Mouse (Mus musculus): ENCODE measurements around the gene Upk3b. TPM values are rescaled to one million over a fixed set of nuclear protein-coding genes. Genes with fewer than 3 reads are reported as not detected.
A peak's percentile ranks its signal among the peaks of the same experiment; 100 is the strongest.
"Not testable (repeated sequence)": the region's sequence is repeated elsewhere in the genome, so short reads cannot be mapped to it uniquely, and the experiment has no call there.

Upk3b gene
- total RNA-seq, 2 experiments from 2014 or later = not detected

DNA sequence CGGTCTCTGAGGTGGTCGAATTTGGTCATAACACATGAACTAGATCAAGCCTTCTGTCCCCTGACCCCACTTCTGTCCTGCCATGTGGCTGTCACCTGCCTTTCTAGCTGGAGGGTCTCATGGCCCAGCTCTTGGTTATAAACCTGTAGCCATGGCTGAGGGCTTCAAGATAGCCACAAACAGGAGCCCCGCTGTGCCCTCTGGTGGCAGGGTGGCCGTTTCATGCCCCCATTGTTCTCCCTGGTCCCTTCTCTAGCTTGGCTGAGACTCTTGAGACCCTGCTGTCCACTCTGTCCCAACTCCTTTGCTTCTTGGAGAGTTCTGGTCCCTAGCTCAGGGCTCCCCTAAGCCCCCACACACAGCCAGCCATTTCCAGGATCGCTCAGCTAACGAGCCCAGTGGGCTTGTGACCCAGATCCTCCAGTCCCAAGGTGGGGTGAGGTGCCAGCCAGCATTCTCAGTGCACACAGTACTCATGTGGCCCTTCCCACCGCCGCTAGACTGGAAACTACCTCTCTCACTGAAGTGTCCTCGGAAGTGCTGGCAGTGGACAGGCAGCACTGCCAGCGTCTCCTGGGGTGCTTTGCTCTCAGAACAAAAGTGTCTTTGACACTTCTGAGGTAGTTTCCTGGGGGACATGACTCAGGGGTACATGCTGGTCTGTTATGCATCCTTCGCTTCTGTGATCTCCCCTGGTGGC, 10.5 kb upstream of the Upk3b start:
- intact Hi-C loops (cut with DNase I) = no loop called here
- DNase-seq (ENCODE audit: low spot score in 2 of 2) = no peak

DNA sequence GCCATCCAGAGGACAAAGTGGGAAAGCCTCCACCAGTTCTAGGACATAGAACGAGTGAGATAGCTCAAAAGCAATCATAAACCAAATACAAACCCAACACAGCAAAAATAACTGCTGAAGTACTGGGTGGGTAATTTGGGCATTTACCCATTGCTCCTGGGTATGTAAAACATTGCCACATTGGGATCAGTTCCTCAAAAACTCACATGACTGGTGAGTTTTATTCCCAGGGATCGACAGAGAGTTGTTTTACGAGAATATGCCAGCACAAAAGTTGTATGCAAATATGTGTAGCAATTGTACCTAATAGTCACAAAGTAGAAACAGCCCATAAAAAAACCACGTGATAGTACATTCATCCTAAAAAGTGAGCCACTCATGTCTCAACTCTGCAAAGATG, 3.4 kb upstream of the Upk3b start:
- no peak for DNase-seq (ENCODE audit: low spot score in 2 of 2)
- intact Hi-C loops (cut with DNase I) = no loop called here

DNA sequence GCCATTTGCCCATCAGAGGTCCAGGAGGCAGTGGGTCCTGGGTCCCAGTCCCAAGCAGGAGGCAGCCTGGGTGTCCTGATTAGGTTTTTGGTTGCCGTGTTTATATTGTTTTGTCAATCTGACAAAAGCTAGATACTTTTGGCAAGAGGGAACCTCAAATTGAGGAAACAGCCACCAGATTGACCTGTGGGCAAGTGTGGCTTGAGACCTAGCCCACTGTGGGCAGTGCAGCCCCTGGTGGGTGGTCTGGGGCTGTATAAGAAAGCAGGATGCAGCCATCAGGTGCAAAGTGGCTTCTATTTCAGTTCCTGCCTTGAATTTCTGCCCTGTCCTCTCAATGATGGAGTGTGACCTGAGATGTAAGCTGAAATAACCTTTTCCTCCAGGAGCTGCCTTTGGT, 3.0 kb upstream of the Upk3b start:
- DNase-seq (ENCODE audit: low spot score in 2 of 2) = no peak
- intact Hi-C loops (cut with DNase I) = no loop called here

DNA sequence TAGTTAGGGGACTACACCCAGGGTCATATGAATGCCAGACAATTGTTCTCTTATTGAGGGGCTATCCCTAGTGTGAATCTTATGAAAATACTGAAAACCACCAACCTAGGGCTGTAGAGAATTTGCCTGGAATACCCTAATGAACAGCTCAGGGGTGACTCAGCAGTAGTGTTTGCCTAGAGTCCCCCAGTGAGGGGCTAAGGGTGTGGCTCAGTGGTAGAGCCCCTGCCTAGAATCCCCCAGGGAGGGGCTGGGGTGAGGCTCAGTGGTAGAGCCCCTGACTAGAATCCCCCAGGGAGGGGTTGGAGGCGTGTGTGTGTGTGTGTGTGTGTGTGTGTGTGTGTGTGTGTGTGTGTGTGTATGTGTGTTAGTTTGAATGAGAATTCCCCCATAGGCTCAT, 1.6 kb upstream of the Upk3b start:
- DNase-seq (ENCODE audit: low spot score in 2 of 2) = no peak
- intact Hi-C loops (cut with DNase I) = no loop called here

DNA sequence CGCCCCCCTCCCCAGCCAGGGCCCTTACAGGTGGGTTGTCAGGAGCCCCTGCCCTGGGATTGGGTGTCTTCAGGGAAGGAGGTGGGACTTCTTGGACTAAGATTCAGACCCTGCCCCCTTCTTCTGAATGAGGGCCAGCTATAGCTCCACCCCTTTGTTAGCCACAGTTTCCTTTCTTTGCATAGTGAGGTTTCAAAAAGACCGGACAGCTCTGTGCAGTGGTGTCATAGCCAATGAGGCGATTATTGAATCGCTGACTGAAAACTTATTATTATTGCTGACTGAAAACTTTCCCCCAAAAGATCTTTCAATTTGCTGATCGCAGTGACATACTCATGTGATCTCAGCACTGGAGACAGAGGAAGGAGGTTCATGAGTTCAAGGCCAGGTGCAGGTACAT, 1.9 kb downstream of the Upk3b start:
- no peak for DNase-seq (ENCODE audit: low spot score in 2 of 2)
- intact Hi-C loops (cut with DNase I) = no loop called here

DNA sequence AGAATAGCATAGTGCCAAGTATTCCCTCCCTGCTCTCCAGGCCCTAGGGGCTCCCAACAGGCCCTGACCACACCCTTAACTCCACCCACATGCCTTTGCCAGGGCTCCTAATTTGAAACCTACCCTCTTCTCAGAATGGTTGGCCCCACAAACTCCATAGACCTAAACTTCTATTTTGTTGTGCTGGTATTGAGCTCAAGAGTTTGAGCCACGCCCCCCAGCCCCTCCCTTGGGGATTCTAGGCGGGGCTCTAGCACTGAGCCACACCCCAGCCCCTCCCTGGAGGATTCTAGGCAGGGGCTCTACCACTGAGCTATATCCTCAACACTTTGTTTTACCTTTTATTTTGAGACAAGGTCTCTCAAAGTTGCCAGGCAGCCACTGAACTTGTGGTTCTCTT, 3.0 kb downstream of the Upk3b start:
- intact Hi-C loops (cut with DNase I) = no loop called here

DNA sequence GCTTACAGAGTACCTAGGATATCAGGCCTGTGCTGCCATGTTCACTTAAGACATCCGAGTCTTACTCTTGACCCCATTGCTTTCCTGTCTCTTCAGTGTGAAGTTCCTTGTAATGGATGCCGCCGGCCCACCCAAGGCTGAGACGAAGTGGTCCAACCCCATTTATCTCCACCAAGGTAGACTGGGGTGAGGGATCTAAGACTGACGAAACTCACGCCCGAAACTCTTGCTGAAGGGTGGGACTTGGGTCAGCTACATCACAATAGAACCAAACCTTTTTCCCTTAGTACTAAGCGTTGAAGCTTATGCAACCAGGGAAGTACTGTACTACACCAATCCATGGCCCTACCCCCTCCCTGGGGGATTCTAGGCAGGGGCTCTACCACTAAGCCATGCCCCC, 3.4 kb downstream of the Upk3b start:
- DNase-seq (ENCODE audit: low spot score in 2 of 2) = no peak
- intact Hi-C loops (cut with DNase I) = no loop called here

More for the DNA sequence above, 3.0 kb downstream of the Upk3b start:
- DNase-seq (ENCODE audit: low spot score in 2 of 2) = no peak

DNA sequence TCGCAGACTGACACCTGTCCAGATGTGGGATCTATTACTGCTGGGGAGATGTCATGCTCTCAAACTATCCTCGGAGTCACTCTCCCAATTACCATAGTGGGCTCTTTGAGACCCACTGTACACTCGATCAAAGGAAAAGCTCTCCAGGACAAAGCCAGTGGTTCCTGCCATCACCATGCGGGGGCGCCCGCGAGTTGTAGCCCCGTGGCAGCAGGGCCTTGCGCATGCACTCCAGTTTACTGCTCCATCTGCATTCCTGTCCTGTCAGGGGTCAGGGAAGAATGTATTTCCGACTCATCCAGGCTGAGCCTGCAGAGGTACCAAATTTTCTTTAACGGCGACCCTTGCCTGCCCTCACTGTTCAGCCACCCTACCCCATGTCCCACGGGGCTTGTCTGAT, 6.6 kb downstream of the Upk3b start:
- intact Hi-C loops (cut with DNase I) = no loop called here
- DNase-seq (ENCODE audit: low spot score in 2 of 2) = no peak

DNA sequence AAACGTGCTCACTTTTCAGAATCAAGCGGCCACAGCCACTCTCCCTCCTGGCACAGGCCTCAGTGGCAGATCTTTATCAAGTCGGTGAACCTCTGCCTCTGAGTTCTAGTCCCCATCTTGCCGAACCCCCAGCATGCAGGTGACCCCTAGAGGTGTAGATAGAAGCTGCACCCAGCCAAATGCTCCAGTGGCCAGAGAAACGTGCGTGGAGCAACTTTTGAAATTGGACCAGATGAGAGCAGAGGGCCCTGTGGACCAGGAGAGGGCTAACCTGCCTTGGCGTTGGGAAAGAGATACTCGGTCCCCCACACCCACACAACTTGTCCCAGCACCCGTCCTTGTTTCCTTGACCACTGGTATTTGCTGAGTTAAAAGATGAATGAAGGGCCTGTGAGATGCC, 7.1 kb downstream of the Upk3b start:
- no peak for DNase-seq (ENCODE audit: low spot score in 2 of 2)
- intact Hi-C loops (cut with DNase I) = no loop called here

DNA sequence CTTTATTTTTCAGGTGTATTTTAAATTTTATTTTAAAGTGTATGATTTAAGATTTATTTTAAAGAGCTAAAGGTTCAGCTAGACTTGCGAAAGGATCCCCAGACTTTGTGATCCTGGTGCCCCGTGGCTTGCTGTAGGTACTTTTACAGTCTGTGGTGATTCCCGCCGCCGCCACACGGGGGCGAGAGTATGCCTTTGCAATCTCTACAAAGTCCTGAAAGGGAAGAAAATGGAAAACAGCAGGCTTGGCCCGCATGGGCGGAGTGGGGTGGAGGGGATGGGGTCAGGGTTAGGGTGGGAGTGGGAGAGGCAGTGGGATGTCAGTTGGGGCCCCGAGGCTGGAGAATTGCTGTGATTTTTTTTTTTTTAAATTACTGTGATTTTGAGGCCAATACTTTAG, 7.7 kb downstream of the Upk3b start:
- intact Hi-C loops (cut with DNase I) = no loop called here
- peak; percentile 72 to 81 for DNase-seq (ENCODE audit: low spot score in 2 of 2)

DNA sequence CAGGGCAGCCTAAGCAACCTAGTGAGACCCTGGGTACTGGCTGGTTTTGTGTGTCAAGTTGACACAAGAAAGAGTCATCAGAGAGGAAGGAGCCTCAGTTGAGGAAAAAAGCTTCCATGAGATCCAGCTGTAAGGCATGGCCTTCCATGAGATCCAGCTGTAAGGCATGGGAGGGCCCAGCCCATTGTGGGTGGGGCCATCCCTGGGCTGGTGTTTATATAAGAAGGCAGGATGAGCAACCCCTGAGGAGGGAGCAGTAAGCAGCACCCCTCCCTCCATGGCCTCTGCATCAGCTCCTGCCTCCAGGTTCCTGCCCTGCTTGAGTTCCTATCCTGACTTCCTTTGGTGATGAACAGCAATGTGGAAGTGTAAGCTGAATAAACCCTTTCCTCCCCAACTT, 10.2 kb downstream of the Upk3b start:
- DNase-seq (ENCODE audit: low spot score in 2 of 2); intact Hi-C loops (cut with DNase I): not testable (repeated sequence)

DNA sequence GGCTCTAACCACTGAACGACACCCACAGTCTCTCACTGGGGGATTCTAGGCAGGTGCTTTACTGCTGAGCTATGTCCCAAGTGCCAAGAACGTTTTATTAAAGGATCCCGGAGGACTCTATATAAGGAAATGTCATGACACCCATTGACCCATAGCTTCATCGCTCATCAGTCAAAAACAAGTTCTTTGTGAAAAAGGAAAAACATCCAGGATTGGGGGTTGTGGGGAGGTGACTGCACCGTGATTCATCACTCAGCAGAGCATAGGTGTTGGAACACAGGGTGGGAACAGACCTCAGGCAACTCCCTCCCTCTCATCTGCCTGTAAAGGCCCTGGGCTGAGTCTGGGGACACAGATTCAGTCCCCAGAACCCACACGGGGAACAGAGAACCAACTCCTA, 11.6 kb downstream of the Upk3b start:
- no peak for DNase-seq (ENCODE audit: low spot score in 2 of 2)
- intact Hi-C loops (cut with DNase I) = no loop called here

DNA sequence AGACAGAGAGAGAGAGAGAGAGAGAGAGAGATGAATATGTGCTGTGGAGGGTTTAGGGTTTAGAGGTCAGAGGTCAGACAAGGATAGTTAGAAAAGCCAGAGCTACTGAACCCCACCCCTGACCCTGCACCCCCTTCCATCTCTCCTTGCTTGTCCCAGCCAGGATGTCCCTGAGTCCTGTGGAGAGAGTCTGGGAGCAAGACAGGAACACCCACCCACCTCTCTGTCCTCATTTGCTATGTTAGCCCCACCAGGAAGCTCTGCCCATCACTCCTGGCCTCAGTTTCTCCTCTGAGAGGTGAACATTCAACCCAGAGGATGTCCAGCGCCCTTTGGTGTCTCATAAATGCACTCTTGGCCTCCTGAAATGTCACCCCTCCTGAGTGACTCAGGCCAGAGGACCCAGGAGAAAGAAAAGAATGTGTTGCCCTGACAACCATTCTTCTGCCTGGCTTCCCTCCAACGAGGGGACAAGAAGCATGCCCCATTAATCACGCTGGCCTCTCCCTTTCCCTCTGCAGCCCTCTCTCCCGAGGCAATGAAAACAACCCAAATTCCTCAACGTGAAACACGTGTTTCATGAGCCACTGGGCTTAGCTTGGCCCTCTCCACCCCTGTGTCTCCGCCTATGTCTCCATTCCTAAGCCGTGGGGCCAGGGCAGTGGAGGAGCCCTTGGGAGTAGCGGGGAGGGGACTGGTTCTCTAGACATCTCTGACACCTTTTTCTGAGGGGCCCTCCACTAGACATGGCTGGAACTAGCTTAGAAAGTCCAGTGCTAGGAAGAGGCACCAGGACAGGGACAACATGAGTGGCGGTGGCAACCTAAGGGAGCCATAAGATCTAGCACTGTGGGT, 13.2 kb downstream of the Upk3b start:
- peak in 1 of 2 experiments; percentile 17 for DNase-seq (ENCODE audit: low spot score in 2 of 2)
- intact Hi-C loops (cut with DNase I) = no loop called here

DNA sequence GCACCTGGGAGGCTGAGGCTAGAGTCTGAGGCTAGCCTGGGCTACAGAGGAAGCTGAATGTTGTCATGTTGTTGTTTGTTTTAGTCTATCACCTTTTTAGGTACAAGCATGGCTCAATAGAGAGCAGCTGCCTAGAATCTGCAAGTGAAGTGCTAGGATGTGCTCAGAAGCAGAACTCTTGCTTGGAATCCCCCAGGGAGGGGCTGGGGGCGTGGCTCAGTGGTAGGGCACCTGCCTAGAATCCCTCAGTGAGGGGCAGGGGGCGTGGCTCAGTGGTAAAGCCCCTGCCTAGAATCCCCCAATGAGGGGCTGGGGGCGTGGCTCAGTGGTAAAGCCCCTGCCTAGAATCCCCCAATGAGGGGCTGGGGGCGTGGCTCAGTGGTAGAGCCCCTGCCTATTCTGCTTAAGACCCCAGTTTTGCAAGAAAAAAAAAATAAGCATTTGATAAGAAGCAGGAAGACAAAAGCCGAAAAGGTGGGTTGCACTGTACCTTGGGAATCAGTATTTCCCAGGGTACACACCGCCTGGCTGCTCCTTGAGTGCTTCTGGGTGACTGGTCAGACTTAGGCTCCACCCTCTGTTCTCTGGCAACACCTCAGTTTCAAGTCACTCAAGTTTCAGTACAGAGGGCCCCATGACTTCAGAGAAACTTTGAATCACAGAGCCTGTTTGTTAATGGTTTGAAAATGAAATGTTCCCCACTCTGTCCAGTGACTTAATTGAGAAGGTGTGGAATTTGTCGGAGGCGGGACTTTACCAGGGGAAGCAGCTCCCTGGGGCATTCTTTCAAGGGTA, 14.8 kb downstream of the Upk3b start:
- no peak for DNase-seq (ENCODE audit: low spot score in 2 of 2)
- intact Hi-C loops (cut with DNase I) = no loop called here

DNA sequence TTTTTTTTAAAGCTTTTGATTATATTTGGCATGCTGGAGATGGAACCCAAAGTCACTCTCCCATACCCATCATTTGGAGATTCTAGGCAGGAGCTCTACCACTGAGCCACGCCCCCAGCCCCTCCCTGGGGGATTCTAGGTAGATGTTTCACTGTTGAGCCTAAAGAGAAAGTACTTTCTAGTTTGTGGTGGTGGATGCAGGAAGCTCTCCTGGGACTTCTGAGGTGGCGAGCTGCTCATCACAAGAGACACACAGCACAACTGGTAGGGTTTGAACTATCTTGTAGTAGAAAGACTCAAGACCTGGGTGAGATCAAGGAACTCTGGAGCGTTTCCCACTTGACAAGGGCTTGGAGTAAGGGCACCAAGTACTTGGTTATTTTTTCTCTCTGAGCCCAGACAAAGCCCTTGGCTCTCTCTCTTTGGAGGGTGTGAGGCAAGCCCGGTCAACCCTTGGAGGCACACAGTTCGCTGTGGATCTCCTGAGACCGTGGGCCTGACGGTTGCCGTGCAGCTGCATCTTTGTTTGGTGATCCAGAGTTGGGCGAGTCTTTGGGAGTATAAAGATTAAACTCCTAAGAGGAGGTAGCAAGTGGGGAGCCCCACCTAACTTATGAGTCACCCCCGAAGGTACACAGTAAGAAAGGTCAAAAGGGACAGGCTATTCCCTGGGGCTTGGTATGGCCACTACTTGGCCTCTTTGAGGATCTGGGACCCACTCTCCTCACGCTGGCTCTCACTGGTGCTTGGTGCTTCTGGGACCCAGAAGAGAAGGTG, 16.2 kb downstream of the Upk3b start, which contains the start of gene Upk3bl:
TSS of gene Upk3bl (plus strand) at position 192 of the 777 bp plus-strand sequence.
- intact Hi-C loops (cut with DNase I) = no loop called here
- DNase-seq (ENCODE audit: low spot score in 2 of 2) = no peak

DNA sequence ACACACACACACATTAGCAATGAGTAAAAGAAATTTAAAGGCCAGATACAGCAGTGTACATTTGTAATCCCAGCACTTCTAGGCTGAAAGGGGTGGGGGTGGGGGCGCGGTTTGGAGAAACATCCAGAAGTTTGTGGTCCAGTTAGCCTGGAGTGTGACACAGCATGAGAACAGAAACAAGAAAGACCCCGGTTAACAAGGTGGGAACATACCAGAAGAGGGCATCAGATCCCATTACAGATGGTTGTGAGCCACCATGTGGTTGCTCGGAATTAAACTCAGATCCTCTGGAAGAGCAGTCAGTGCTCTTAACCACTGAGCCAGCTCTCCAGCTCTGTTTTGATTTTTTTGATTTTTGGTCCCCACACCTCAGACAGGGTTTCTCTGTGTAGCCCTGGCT, 17.8 kb downstream of the Upk3b start:
- intact Hi-C loops (cut with DNase I) = no loop called here
- no peak for DNase-seq (ENCODE audit: low spot score in 2 of 2)

DNA sequence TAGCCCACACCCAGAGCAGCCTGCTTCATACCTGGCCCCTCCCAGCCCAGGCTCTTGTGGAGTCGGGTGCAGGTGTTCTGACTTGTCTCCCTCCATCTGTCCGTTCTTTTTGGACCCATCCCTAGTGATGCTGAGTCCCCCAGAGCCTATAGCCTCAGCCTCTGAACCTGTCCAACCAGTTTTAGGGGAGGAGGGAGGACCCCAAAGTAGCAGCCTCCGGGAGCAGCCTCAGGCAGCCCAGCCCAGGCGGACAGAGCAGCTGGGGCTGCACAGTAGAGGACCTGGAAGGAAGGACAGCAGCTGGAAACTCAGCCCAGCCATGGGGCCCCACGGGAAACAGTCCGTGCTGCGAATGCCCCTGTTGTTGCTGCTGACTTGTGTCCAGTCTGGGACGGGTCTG, 18.8 kb downstream of the Upk3b start:
- no peak for DNase-seq (ENCODE audit: low spot score in 2 of 2)
- intact Hi-C loops (cut with DNase I) = no loop called here

DNA sequence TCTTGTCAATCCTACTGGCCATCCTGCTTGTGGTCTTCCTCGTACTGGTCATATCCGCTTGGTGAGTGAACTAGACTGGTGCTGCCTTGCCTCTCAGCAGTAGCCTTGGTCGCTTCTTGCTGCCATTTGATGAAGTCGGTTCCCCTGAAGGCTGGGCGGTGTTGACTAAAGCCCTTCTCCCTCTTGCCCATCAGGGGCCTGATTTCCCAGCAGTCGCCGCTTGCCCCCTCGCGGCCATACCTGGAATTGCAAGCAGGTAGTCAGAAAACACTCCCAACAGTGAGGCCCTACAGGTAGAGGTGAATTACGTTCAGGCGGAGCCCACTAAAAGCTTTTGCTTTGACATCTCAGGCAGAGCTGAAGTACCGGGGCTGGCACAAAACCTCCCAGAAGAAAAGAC, 23.3 kb downstream of the Upk3b start:
- DNase-seq (ENCODE audit: low spot score in 2 of 2) = peak; percentile 63 to 73
- intact Hi-C loops (cut with DNase I) = loop anchor here (5.0 kb wide), 3 partner anchors 79 to 184 kb away; partner anchors contain the start of gene Zp3

DNA sequence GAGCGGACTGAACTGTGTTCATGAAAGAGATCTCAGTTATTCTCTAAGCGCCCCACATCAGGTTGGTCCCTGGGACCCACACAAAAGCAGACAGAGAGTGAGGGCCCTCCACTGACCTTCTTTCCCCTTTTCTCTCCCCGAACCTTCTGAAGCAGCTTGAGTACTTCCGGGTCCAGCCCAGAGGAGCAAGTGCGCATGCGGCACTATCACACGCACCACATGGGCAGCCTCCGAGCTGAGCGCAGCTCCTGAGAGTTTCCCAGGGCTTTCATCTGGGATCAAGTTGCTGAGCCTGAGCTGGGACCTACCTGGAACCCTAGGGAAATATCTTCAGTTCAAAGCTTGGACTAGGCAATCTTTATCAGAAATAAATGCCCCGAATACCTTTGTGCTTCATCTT, 25.6 kb downstream of the Upk3b start:
- intact Hi-C loops (cut with DNase I) = loop anchor here (5.0 kb wide), 3 partner anchors 82 to 187 kb away; partner anchors contain the start of gene Zp3
- DNase-seq (ENCODE audit: low spot score in 2 of 2) = no peak

Data from left cerebral cortex, postnatal 25 days (tissue).